Mouse (Mus musculus) testis, adult 10 weeks (tissue): ENCODE results near the gene Auh. TPM values are rescaled to one million over a fixed set of nuclear protein-coding genes. Genes with fewer than 3 reads are reported as not detected.

ENCODE experiments used
- polyA plus RNA-seq: library from polyadenylated mRNA; stranded (reverse); fragments of 350-450 nt; fragmentation: Illumina TruSeq; extraction: RNeasy Lipid Tissue Mini Kit (QIAGEN cat#74804); gene quantifications from one replicate; pipeline ENCODE4 v1.2.3, GENCODE M21; 2014; ENCODE audit warnings: low read depth, low replicate concordance

The Auh gene
- polyA plus RNA-seq: 4.4 TPM

GRCm38 (mm10) chr13:52929209-52930171, at the start of gene Auh:
TSS of gene Auh (minus strand) at chr13:52929681.

Other genes with a start within 250 kb of the Auh start
- 0.84 TPM for gene Nfil3, start 51.4 kb upstream of the Auh start, polyA plus RNA-seq